Mouse (Mus musculus) ovary, postnatal 14 days (tissue): Measurements from ENCODE around the gene Zbtb38.
A peak's percentile ranks its signal among the peaks of the same experiment; 100 is the strongest.

ENCODE experiments used
- DNase-seq: peaks from one replicate; pipeline ENCODE4 v3.0.0; 2022; ENCODE audit warnings: low spot score

The Zbtb38 gene

DNA sequence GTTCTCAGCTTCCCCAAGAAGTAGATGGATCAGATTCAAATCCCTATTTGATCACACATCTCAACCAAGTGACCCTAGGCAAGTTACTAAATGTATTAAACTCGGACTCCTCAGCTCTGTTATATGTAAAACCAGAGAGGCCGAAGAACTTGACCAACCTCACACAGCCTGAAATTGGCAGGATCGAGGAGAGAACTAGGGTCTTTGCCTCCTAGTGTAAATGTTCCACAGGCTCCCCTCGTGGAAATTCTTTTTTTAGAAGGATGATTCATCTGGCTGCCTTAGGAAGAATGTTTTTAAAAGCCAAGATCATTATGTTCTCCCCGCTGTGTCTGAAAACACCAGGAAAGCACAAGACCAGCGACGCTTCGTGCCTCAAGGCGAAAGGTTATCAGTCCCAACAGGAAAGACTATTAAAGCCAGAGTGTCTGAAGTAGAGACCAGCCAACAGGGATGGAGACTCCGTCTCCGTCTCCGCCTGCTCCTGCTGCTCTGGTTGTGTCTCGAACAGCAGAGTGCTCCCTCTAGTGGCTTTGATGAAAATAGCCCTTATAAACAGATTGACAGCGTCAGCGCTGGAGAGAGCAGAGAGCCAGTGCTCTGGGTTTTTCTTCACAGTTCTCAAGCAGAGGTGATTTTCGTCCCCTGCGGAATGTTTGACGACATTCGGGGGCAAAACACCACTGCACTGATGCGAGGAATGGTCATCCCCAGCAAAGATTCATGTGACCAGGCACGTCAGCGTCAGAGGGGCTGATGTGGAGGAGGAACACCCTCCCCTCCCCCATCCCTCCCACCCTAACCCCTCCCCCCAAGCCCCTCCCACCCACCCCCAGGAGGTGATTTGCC is 6.3 kb upstream of the Zbtb38 start:
- peak; percentile 67 for DNase-seq

DNA sequence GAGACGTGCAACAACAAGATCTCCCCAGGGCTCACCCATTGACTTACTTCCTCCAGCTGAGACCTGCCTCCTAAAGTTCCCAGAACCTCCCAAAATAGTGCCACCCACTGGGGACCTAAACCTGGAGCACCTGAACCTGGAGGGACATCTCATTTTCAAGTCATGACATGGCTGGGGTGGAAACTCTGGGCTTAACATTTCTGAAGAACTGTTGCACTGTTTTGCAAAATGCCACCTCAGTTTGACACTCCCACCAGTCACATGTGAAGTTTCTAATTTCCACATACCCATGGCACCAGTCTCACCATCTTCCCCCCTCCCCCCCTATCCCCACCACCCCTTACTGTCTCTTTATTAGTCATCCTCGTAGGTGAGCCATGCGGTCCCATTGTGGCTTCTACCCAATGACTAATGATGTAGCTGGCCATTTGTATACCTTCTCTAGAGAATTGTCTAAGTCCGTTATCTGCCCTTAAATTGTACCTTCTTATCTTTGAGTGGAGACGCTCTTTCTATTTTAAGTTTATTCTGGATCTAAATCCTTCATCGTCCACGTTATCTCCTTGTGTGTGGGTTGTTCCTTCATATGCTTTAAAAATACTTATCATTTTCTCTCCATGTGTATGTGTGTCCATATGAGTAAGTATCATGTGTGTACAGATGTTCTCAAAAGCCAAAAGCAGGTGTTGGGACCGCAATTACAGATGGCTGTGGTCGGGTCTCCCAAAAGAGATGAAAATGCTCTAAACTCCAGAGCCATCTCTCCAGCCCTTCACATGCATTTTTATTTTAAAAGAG is 4.2 kb upstream of the Zbtb38 start:
- no peak for DNase-seq

DNA sequence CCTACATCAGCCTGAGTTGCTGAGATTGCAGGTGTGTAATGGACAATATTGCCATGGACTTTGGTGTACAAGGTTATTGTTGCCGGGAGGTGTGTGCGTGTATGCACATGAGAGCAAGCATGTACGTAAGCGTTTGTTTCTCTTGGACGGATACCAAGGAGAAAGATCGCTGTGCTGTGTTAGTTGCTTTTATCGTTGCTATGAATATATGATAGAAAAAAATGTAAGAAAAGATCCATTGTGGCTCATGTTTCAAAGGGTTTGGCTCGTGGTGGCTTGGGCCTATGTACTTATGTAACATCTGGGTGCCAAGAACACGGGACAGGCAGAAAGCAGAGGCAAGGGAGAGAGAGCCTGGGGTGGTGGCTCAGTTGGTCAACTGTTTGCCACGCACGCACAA is 3.1 kb upstream of the Zbtb38 start:
- no peak for DNase-seq

DNA sequence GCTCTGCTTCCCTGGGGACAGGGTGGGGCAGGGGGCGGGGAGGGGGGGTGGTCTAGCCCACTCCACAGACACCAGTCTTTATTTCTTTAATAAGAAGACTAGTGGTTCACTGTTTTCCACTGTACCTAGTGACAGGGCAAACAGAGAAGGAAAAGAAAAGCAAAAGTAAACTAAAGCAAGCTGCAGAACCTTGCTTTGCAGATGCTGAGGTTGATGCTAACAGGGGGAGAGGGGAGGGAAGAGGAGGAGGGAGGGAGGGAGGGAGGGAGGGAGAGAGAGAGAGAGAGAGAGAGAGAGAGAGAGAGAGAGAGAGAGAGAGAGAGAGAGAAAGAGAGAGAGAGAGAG is 2.0 kb upstream of the Zbtb38 start:
- DNase-seq: no peak

DNA sequence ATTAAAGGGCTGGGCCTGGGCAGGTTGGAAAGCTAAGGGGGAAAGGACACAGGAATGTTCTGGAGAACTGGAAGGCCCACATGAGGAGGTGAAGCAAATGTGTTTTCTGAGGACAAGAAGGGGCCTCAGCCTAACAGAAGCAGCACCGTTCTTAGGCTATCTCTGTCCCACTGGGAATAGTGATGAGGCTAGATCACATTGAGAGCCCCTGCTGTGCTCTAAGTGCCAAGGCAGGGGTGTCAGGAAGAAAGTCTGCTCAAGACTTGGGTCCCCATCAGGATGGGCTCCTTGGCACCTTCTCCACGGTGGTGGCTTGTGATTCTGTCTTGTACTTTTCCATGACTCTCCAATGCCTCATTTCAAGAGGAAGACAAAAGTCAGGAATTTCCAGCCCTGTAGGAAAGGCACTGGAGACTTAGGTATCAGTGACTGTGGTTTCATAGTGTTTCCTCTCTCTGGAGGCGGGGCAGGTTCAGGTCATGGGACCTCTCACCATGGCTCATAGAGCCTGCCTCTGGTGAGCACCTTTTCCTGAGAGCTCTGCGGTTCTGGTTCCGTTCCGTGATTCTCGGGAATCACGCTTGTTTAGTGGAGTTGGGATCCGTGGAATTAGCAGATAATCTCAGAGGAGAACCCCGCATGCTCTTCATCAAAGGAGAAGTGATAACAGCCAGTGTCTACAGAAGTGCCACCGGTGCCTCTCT is 1.4 kb upstream of the Zbtb38 start:
- no peak for DNase-seq

DNA sequence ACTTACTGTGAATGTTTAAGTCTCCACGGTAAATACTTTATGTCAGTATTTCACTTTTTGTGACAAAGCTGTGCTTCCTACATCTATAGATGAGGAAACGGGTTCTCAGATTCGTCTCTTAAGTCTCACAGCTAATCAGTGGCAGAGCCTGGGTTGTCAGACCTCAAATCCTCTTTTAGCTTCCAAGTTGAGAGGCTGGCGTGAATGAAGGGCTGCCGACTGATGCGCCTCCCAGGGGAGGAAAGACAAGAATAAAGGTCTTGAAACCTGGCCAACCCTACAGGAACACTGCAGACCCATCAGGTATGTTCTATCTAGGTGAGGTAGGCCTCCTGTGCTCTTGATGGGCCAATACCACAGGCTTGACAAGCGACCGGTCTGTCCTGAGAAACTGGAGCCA is 761 bp upstream of the Zbtb38 start:
- DNase-seq: no peak

DNA sequence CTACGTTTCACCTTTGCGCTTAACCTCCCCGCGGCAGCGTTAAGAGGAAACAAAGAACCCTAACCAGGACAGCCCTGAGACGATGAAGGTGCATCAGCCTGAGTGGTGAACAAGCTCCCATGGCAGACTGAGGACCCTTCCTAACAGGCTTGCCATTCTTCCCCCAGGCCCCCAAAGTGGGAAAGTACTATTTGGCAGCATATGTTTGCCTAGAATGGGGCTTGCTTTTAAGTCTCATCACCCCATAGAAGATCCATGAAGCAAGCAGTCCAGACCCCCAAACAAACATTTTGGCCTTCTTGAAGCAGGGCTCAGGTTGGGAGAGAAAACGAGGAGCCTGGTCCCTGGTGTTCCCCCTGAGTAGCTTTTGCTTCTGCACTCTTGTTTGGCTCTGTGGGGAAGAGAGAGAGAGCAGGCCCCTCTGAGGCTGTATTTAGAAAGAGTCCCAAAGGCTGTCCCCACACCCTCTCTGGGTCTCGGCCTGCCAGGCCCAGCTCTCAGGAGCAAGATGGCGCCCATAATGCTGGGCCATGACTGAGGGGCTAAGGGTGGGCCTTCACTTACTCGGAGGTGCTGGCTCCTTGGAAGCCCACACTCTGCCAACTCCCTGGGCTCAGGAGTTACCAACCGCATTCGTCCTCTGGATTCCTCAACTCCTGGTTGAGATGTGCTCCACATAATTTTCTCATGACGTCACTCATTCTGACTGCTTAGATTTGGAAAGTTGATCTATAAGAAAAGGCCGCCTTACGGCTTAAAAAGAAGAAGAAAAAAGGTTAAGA is 619 bp downstream of the Zbtb38 start:
- no peak for DNase-seq

DNA sequence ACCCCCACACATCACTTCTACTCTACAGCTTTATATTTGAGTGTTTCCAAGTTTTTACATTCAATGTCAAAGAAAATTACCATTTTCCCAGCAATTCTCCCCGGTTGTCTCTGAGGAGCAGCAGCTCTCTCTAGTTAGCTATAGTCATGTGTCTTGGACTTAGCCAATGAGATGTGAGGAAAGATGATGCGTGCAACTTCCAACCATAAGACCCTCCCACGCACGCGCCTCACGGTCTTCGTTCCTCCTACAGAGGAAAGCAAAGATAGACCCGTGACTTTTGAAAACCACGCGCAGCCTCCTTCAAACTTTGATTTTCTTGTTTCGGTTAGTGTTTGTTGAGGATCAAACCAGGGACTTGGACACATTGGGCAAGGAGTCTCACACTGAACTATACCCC is 2.0 kb downstream of the Zbtb38 start:
- DNase-seq: no peak

DNA sequence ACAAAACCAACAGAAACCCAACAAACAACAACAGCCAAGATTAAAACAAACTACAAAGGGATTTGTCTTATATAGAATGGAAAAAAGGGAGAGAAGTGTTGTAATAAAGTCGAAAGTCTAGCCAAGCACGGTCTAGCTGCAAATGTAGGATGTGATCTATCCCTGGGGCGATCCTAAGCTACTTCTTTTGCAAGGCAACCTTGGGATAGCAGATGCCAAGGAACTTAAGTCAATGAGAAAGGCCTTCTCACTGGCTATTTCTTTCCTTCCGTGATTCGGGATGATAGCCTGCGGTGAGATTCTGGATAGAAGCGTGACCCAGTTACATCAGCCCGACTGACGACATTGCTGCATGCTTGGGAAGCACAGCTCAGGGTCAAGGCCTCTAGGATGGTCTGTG is 6.1 kb downstream of the Zbtb38 start:
- no peak for DNase-seq

DNA sequence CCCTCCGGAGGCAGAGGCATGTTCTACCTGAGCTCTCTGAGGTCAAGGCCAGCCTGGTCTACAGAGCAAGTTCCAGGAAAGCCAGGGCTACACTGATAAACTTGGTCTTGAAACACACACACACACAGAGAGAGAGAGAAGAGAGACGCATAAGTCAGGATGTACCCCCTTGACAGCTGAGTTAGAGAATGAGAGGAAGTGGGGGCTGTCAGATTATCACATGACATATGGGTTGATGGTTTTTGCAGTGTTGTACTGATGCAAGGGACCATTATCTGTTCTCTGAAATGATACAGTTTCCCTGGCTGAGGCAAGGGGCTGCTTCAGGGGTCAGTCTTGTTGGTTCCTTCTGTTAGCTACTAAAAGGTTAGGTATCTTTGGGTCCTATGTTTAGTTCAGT is 7.7 kb downstream of the Zbtb38 start:
- DNase-seq: no peak

DNA sequence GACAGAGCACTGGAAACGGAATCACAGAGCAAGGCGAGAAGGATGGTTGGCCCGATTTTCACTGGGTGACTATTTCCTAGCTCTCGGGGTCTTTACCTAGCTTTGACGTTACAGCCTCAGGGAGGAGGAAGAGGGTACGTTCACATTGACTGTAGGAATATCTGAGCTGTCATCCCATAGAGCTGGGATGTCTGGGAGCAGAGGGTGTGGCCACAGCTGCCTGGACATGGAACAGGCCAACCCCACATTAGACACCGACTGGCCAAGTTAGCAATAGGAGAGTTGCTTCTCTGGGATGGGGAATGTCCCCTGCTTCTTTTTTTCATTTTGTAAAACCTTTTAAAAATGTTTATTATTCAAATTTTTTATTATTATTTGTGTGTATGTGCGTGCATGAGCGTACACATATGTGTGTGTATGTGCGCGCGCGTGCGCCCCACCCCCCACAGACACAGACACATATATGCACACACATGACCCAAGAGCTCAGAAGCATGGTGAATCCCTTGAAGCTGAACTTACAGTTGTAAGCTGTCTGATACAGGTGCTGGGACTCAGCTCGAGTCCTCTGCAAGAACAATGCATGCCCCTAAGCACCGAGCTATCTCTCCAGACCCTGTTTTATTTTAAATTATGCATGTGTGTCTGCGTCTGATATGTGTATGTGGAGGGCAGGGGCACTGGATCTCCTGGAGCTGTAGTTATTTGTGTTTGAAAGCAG is 11.1 kb downstream of the Zbtb38 start:
- no peak for DNase-seq

DNA sequence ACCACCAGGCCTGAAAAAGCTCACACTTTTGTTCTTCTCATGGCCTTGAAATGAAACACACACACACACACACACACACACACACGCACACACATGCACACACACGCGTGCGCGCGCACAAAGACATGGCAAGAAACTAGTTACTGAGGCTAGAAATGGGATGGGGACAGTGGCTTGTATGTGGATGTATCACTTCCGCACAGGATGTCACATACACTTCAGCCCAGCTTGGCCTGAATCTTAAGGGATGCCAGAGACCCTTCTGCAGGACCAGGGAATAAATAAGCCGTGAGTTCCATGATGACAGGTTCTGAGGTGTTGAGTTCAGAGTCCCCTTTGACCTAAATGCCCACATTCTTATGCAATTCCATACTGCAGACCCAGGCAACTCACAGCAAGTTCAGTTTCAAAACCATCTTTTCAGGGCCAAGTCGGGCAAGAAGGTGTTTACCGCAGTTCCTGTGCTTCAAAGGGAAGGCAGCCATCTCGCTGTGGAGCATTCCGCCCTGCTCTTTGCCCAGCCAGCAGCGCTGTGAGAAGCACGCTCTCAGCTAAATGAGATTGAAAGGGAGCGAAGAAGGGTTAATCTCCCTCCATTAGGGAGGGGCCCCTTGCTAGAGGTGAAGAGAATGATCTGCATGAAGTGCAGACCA is 11.8 kb downstream of the Zbtb38 start:
- DNase-seq: no peak

DNA sequence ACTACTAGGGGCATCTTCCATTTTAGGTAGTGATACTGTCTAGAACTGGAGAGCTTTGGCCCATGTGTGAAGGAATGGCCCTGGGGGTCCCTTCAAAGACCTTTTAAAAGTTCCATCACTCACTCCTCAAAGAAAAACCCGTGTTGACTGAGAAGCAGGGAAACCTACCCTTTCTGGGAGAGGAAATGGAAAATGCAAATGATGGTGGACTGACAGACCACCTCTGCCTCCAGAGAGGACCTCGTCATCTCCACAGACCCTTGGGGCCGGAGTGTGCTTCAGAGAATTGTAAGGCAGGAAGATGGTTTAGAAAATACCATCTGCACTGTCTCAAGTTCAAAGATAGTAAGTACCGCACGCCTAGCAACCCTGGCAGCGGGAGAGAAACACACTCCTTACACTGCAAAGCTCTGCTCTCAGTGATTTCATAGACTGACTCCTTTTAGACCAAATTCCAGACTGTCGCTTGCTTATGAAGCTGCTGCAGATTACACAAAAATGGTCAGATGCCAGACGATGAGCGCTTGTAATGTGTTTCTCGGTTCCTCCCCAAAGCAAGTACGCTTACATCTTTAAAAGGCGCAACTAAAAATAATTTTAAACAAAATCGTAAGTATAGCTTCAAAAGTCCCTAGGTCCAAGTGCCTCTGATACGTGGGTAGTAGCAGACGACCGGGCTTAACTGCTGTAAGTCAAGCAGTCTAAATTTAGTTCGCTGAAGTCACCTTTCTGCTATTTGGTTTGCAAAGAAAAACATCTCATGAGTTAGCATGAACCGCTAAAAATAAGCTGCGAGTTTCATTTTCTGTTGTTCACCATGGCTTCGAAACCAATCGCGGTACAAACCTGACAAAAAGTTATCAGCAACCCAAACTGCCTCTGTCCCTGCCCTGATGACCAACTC is 12.6 kb downstream of the Zbtb38 start:
- no peak for DNase-seq

DNA sequence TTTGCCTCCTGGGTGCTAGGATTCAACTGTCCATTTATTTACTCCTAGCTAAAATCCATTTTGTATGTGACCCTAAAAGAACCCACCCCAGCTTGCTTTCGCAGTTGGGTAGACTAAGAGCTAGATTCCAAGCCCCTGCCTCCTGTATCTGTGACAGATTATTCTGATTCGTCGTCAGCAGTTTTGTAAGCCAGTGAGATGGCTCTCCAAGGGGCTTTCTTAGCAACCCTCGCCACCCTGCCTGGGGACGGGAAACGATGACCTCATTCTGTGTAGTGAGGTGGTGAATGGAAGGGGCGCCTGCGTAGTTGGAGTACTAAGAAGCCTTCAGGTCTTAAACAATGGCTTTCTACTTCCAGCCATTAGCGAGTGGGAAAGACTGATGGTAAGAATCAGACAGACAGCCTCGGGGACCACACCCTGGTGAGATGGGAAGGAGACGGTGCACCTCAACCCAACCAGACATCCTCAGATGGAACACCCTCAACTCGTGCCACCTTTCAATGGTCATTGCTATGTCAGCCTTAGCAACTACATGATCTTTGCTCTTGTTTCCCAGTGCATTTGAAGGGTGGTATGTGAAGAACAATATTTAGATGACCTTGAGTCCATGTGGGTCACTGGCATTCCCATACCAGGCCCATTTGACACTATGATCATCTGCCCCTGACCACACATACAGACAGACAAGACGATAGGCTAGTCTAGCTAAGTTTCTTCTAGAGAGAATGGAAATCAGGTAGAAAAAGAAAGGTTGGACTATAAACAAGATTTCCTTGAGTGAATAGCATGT is 13.9 kb downstream of the Zbtb38 start:
- no peak for DNase-seq

DNA sequence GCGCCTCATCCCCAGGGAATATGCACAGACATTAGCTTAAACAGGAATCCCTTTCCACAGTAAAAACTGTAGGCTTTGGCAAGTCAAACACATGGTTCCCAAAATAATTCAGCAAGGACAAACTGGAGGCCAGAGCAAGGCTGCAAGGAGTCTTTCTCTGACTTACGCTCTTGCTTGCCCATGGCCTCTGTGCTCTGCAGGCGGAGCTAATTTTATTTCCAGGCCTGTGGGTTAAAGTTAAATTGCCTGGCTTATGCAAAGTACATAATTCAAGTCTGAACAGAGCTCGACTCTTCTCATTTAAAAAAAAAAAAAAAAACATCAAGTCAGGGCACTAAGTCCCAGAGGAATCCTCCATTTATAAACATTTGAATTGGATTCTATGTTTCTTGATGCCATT is 16.7 kb downstream of the Zbtb38 start:
- DNase-seq: no peak

DNA sequence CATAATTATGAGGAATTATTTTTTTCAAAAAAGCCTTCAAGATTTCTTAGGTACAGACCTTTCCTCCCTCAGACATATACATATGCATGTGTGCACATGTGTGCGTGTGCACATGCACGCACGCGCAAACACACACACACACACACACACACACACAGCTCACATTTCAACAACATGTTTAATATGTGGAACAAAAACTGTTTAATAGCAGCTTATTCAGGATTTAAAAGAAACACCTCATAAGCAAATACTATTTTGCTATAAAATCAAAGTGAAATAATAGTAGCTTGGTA is 19.3 kb downstream of the Zbtb38 start:
- no peak for DNase-seq

DNA sequence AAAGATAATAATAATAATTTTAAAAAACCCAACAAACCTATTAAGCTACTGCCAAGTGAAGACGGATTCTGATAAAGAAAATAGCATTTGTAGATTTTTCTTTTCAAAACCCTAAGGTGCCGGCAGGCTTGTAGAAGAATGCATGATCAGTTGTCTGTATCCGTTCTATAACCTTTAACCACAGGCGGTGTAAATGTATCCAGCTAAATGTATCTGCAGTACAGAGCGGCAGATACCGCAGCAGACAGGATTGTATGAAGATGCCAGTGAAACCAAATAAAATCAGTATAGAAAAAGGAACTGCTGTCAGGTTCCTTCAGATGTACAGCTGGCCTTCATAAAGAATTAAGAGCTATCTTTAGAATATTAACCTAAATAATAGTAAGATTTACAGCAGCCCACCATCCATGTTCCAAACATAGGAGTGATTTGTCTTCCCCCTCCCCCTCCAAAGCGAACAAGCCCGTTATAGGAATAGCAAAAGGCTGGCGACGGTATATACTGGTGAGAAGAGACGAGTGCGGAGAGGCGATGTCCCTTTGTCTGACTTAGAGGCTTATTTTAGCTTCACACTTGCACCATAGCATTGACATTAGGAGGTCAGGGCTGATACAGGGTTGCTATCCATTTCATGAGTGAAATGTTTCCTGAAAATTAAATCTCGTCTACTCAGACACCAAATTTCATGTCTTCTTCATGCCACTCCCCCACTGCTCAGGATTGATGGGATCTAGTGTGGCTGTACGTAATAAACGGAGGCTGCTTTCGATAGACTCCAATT is 19.8 kb downstream of the Zbtb38 start:
- DNase-seq: no peak

DNA sequence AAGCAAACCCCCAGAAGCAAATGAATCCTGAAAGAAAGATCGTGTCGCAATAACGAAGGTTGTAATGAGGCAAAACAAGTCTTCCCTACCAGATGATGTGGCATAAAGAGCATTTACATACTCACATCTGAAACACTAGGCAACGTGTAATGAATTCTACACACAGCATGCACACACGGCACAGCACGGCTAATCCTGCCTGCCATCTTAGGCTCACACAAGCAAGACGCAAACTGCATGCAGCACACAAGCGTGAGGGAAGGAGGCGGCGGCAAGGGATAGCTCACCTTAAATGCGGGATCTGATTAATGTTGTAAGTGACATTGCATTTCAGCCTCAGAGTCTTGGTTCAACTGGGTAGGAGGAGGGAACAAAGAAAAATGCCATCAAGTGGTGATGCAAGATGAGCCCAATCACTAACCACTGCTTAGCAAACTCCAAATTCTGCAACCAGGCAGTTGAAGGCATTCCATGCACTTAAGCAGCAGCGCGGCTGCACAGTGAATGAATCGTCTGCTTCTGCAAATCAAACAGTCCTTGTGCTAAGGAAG is 20.6 kb downstream of the Zbtb38 start:
- DNase-seq: no peak
